Mouse (Mus musculus): ENCODE measurements at regions not wholly inside any gene's neighbourhood (a gene's known extent, or its start where the extent isn't known, plus 50 kb on each side); places are given as distances from the start of the nearest gene placed in this dataset.
A peak's percentile ranks its signal among the peaks of the same experiment; 100 is the strongest.

DNA sequence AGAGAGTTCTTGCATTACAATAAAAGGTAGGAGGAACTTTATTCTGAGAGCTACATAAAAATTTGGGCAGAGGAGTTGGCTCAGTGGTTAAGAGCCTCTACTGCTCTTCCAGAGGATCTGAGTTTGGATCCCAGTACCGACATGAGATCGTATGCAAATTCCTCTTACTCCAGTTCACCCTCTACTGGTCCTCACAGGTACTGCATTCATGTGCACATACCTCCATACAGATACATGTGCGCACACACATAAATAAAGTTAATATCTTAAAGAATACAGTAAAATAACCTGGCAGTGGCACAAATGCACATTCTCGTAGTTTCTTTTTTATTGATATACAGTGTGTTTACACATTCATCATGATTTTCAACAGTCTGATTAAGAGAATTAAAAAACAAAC is 232.4 kb downstream of the Vps13c start:
- no peak overlapping the region for H3K27ac ChIP-seq
- peak; percentile 21; the same call in 1 of the 2 replicates for TF ChIP-seq CTCF (IDR thresholded peaks at IDR 0.05)
- intact Hi-C loops (cut with DNase I) = no loop called here
- H3K4me3 ChIP-seq = no peak overlapping the region
- no peak for DNase-seq

DNA sequence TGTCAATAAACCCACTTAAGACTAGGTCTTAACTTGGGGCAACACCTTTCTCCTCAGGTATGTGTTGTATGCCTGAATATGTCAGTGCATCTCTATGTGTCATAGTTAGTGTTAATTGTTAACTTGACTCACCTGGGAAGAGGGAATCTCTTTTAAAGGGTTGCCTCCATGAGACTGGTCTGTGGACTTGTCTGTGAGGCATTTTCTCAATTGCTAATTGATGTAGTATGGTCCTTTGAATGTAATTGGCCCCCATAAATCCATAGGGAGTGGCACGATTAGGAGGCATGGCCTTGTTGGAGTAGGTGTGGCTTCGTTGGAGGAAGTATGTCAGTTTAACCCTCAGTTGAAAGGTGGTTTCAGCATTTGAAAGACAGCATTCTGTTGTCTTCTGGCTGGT is 237.1 kb downstream of the Vps13c start:
- no peak overlapping the region for H3K4me3 ChIP-seq
- no peak overlapping the region for H3K27ac ChIP-seq
- intact Hi-C loops (cut with DNase I) = no loop called here
- TF ChIP-seq CTCF (IDR thresholded peaks at IDR 0.05) = no peak
- no peak for DNase-seq

DNA sequence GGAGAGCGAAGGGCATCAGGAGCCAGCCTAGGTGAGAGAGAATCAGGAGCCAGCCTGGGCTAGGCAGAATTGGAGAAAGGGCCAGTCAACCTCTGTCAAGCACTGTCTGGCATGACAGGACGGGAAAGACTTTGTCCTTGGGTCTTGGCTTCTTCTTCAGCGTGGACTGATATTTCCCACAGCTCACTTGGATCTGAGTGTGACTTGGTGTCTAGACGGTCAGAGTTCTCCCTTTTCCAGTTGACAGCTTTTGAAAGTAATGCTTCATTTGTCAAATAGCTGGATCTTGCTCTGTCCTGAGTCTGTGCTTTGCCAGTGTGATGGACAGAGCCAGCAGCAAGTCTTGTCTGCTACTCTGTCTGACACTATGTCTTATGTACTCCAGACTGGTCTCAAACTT is 243.1 kb downstream of the Vps13c start:
- intact Hi-C loops (cut with DNase I) = no loop called here
- Histone ChIP-seq H3K27ac (no peak overlapping the region), H3K4me3 (no peak overlapping the region)
- no peak for TF ChIP-seq CTCF (IDR thresholded peaks at IDR 0.05)
- DNase-seq = no peak

GRCm38 (mm10) chr9:68084966-68085365 is 244.8 kb downstream of the Vps13c start:
- DNase-seq = no peak
- Histone ChIP-seq H3K4me3 (no peak overlapping the region), H3K27ac (no peak overlapping the region)
- intact Hi-C loops (cut with DNase I) = no loop called here
- TF ChIP-seq CTCF (IDR thresholded peaks at IDR 0.05) = no peak

DNA sequence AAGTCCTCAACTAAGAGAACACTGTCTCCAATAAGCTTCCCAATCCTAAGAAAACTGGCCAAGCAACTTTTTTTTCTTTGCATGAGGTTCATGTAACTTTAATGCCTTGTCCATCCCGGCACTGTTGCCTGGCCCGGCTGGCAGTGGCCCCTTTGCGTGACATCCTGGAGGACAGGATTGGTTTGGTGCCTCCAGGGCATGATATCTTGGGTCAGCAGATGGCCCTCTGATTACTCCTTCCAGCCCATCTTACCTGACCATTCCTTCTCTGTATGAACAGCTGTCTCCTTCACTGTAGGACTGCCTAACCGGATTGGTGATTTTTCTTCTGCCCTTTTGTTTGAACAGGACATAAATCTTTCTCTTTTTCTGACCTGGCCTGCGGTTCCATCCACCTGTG is 254.4 kb downstream of the Vps13c start:
- Histone ChIP-seq H3K4me3 (no peak overlapping the region), H3K27ac (no peak overlapping the region)
- no peak for DNase-seq
- intact Hi-C loops (cut with DNase I) = no loop called here
- no peak for TF ChIP-seq CTCF (IDR thresholded peaks at IDR 0.05)

DNA sequence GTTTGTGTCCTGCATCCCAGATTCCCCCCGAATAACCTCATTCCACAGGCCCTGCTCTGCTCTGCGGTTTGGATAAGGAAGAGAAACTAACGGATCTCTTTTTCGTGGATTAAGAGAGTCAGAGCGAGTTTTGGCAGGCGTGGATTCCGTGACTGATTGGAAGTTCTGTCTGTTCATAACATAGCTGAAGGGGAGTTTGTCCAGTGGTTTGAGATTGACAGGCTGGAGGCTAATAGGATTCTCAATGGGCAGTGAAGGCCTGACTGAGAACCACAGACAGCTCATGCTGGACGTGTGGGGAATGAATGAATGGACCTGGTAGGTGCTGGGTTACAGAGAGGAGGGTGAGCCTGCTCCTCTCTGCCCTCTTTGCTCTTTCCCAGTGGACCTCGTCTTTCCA is 269.6 kb downstream of the Vps13c start:
- DNase-seq = peak; percentile 17
- TF ChIP-seq CTCF (IDR thresholded peaks at IDR 0.05) = no peak
- intact Hi-C loops (cut with DNase I) = no loop called here
- no peak overlapping the region for H3K4me3 ChIP-seq
- no peak overlapping the region for H3K27ac ChIP-seq

GRCm38 (mm10) chr9:68115151-68115690 is 275.0 kb downstream of the Vps13c start:
- H3K4me3 ChIP-seq = no peak overlapping the region
- no peak for DNase-seq
- no peak overlapping the region for H3K27ac ChIP-seq
- no peak for TF ChIP-seq CTCF (IDR thresholded peaks at IDR 0.05)
- intact Hi-C loops (cut with DNase I) = no loop called here

DNA sequence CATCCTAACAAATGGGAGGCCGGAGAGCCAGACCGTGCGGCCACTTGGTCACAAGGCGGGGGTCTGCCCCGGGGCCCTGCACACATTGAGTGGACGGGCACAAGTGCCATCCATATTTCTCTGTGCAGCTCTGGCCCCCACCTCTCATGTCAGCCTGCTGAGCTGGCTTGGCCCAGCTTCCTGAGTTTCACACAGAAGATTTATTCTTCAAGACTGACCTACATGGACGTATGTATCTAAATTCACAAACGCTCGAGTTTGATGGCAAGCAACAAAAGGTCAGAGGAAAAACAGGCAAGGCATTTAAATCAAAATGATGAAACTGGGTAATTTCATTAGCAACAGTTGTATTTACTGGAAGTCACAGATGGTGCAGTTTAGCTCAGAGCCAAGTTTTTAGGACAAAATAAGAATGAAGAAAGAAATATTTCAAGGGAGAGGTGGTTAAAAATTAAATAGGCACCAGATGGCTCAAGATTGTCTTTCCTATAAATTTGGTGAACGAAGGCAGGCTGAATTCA is 276.1 kb downstream of the Vps13c start:
- intact Hi-C loops (cut with DNase I) = no loop called here
- no peak for TF ChIP-seq CTCF (IDR thresholded peaks at IDR 0.05)
- no peak for DNase-seq
- Histone ChIP-seq H3K27ac (peak overlapping the region; percentile 35), H3K4me3 (no peak overlapping the region)

DNA sequence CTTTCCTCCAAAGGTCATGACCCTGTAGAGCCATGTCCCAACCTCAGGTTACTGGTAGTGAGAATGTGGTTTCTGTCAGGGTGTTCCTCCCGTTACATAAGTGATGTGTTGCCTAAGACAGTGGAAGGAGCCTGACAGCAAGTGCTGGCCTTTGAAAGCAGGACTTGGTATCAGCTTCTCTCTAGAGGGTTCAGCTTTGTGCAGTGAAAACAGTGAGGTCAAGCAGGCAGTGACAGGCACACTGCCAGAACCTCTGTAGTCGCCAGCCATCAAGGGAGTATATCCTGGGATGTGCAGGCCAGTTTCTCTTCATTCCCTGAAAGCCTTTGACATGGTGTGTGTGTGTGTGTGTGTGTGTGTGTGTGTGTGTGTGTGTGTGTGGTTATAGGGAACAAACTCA is 278.1 kb downstream of the Vps13c start:
- intact Hi-C loops (cut with DNase I) = no loop called here
- H3K27ac ChIP-seq = no peak overlapping the region
- no peak for DNase-seq
- H3K4me3 ChIP-seq = no peak overlapping the region
- TF ChIP-seq CTCF (IDR thresholded peaks at IDR 0.05) = no peak

DNA sequence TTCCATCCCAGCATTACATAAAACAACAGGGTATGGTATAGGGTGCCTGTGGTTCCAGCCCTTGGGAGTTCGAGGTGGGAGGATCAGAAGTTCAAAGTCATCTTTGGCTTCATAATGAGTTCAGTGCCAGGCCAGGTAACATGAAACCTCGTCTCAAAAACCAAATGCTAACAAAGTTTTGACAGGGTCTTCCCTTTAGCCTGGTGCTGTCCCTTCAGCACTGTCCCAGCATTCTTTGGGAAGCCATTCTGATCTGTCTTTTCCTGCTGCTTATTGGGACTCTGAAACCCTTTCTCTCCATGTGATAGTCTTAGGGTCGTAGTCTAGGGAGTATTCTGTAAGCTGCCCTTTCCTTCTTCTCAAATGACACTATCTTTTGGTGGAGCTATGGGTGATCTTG is 282.1 kb downstream of the Vps13c start:
- Histone ChIP-seq H3K4me3 (no peak overlapping the region), H3K27ac (no peak overlapping the region)
- DNase-seq = no peak
- TF ChIP-seq CTCF (IDR thresholded peaks at IDR 0.05) = no peak
- intact Hi-C loops (cut with DNase I) = no loop called here

DNA sequence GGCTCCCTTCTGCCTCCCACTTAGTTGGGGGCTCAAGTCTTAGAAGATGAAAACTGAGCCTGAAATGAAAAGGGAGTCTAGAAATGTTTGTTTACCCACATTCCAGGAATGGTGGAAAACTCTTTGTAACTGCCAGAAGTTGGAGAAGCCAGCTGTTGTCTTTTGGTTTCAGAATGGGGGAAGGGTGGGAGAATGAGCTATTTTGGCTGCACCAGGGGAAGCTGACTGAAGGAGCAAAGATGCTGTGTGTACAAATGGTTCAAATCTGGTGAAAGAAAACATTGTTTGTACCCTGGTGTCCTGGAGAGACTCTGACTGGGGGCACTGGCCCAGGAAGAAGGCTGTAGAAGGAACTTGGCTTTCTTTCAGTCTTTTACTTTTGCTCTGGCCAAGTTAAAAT is 291.1 kb downstream of the Vps13c start:
- intact Hi-C loops (cut with DNase I) = no loop called here
- DNase-seq = no peak
- no peak overlapping the region for H3K27ac ChIP-seq
- H3K4me3 ChIP-seq = no peak overlapping the region
- no peak for TF ChIP-seq CTCF (IDR thresholded peaks at IDR 0.05)

GRCm38 (mm10) chr9:68135446-68136050 is 295.4 kb downstream of the Vps13c start:
- intact Hi-C loops (cut with DNase I) = no loop called here
- Histone ChIP-seq H3K27ac (no peak overlapping the region), H3K4me3 (no peak overlapping the region)
- TF ChIP-seq CTCF (IDR thresholded peaks at IDR 0.05) = no peak
- no peak for DNase-seq

DNA sequence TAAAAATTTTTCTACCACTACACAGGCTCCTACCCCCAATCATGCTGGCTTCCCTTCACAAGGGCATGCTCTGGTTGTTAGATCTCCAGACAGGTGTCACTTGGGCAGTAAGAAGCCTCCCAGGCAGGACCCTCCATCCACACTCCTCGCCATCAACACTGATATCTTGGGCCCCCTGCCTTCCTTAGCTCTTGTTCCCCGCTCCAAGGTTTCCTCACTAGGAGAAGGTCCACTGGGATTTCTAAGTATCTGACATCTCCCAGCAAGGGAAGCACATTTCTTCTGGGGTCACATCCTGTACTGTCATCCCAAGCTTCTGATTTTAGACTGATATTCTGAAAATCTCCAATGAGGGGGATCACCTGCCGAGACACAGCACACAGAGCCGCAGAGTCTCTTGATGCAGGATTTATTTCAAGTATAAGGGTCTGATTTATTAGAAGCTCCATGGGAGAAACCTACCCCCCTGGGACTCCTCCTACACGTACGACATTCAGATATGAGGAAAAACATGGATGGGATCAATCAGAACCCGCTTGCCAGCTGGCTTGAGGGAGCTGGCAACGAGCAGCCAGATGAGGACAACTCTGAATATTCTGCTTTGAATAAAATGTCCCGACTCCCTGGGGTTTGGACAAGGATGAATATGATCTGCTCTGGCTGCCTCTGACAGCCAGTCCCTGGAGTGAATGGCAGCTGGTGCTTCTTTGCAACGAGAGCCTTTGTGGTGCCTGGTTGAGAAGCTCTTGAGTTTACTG is 322.8 kb downstream of the Vps13c start:
- TF ChIP-seq CTCF (IDR thresholded peaks at IDR 0.05) = no peak
- Histone ChIP-seq H3K27ac (no peak overlapping the region), H3K4me3 (no peak overlapping the region)
- DNase-seq = peak; percentile 33
- intact Hi-C loops (cut with DNase I) = no loop called here

Data from gastrocnemius, adult 2 months (tissue).